Mouse (Mus musculus) heart, embryonic 12.5 days (tissue): ENCODE measurements at regions not wholly inside any gene's neighbourhood (a gene's known extent, or its start where the extent isn't known, plus 50 kb on each side); places are given as distances from the start of the nearest gene placed in this dataset.
A peak's percentile ranks its signal among the peaks of the same experiment; 100 is the strongest.
"Not testable (repeated sequence)": the region's sequence is repeated elsewhere in the genome, so short reads cannot be mapped to it uniquely, and the experiment has no call there.

Experiments
- ATAC-seq: fragments of 200-750 bp; cut with Nextera tagmentation; 2 replicates; pipeline ENCODE4 v1.8.0; 2017; ENCODE audit warnings: moderate TSS enrichment, moderate library complexity; ENCODE audit not compliant: insufficient number of reproducible peaks, low FRiP score
- H3K27ac ChIP-seq: fragments of 300-500 bp; sonication (generic); 2 replicates; pipeline ENCODE4 v1.5.1; 2016; ENCODE audit warnings: mild to moderate bottlenecking, moderate library complexity; ENCODE audit not compliant: poor library complexity, severe bottlenecking
- H3K27me3 ChIP-seq: fragments of 300-500 bp; sonication (generic); replicated peaks from 2 replicates; pipeline ENCODE4 v1.6.1; 2016; ENCODE audit warnings: mild to moderate bottlenecking, moderate library complexity
- H3K36me3 ChIP-seq: fragments of 300-500 bp; sonication (generic); 2 replicates; pipeline ENCODE4 v1.6.1; 2016; ENCODE audit warnings: mild to moderate bottlenecking, moderate library complexity
- H3K4me1 ChIP-seq: fragments of 300-500 bp; sonication (generic); replicated peaks from 2 replicates; pipeline ENCODE4 v1.6.1; 2016; ENCODE audit warnings: mild to moderate bottlenecking
- H3K4me2 ChIP-seq: fragments of 300-500 bp; sonication (generic); 2 replicates; pipeline ENCODE4 v1.6.1; 2016; ENCODE audit warnings: mild to moderate bottlenecking, moderate library complexity
- H3K4me3 ChIP-seq: fragments of 300-500 bp; sonication (generic); 2 replicates; pipeline ENCODE4 v1.5.1; 2016; ENCODE audit warnings: mild to moderate bottlenecking
- H3K9ac ChIP-seq: fragments of 300-500 bp; sonication (generic); 2 replicates; pipeline ENCODE4 v1.6.1; 2016; ENCODE audit warnings: mild to moderate bottlenecking, moderate library complexity
- H3K9me3 ChIP-seq: fragments of 300-500 bp; sonication (generic); replicated peaks from 2 replicates; pipeline ENCODE4 v1.6.1; 2016; ENCODE audit warnings: mild to moderate bottlenecking, moderate library complexity
- WGBS: fragments of 180-500 bp; shearing (Covaris S2); methylation state at CpG from one replicate; pipeline ENCODE4 v1.1.7; 2016; 5-methylcytosine and 5-hydroxymethylcytosine counted together

- H3K9me3 ChIP-seq, result 0 out of 2 replicates have a peak, but pooled peaks cover 3% of the 10 kb centered on the region
- peak overlapping the region; percentile 38 for H3K4me3 ChIP-seq
- 44% methylated on average over 17 of the region's 17 CpGs for WGBS
- ATAC-seq, result 0 out of 2 replicates have a peak, but pooled peaks have one; percentile 33
- peak overlapping the region; percentile 69 for H3K4me2 ChIP-seq
- no peaks in the 10 kb centered on the region for H3K27me3 ChIP-seq
- no peak overlapping the region for H3K27ac ChIP-seq
- H3K36me3 ChIP-seq, result no peaks in the 10 kb centered on the region
- H3K4me1 ChIP-seq, result no peaks in the 10 kb centered on the region
- peak overlapping the region; percentile 60 for H3K9ac ChIP-seq
Observed at GRCm38 (mm10) chr3:130819031-130819836, 89.0 kb upstream of the Rpl34 start.

- Histone ChIP-seq H3K36me3 (no peaks in the 10 kb centered on the region), H3K9me3 (0 out of 2 replicates have a peak, but pooled peaks cover 3% of the 10 kb centered on the region), H3K4me2 (peak overlapping the region; percentile 69), H3K27ac (no peak overlapping the region), H3K4me1 (no peaks in the 10 kb centered on the region), H3K27me3 (no peaks in the 10 kb centered on the region), H3K4me3 (peak overlapping the region; percentile 38), H3K9ac (peak overlapping the region; percentile 60)
- ATAC-seq, result 0 out of 2 replicates have a peak, but pooled peaks have one; percentile 11
- 6% methylated on average over 18 of the region's 18 CpGs for WGBS
Observed at GRCm38 (mm10) chr3:130818467-130819030, 88.4 kb upstream of the Rpl34 start.

GRCm38 (mm10) chr3:130809696-130810665 is 79.8 kb upstream of the Rpl34 start:
- no peaks in the 10 kb centered on the region for H3K27me3 ChIP-seq
- H3K27ac ChIP-seq, result no peak overlapping the region
- H3K9ac ChIP-seq, result no peak overlapping the region
- no peak overlapping the region for H3K4me3 ChIP-seq
- no peaks in the 10 kb centered on the region for H3K36me3 ChIP-seq
- no peaks in the 10 kb centered on the region for H3K4me1 ChIP-seq
- WGBS, result 73% methylated on average over 19 of the region's 19 CpGs
- 0 out of 2 replicates have a peak, but pooled peaks cover 6% of the 10 kb centered on the region for H3K9me3 ChIP-seq
- no peak overlapping the region for H3K4me2 ChIP-seq
- no peak for ATAC-seq

GRCm38 (mm10) chr3:130805345-130805744 is 75.1 kb upstream of the Rpl34 start:
- Histone ChIP-seq H3K9ac (no peak overlapping the region), H3K4me2 (no peak overlapping the region), H3K27ac (no peak overlapping the region), H3K9me3 (0 out of 2 replicates have a peak, but pooled peaks cover 6% of the 10 kb centered on the region), H3K36me3 (no peaks in the 10 kb centered on the region), H3K4me1 (peaks cover 10% of the 10 kb centered on the region), H3K4me3 (no peak overlapping the region), H3K27me3 (no peaks in the 10 kb centered on the region)
- ATAC-seq, result no peak
- 75% methylated on average over 3 of the region's 3 CpGs for WGBS

GRCm38 (mm10) chr3:130804327-130804662 is 74.1 kb upstream of the Rpl34 start:
- no peaks in the 10 kb centered on the region for H3K27me3 ChIP-seq
- peak overlapping the region; percentile 67 for H3K27ac ChIP-seq
- peaks cover 10% of the 10 kb centered on the region for H3K4me1 ChIP-seq
- H3K4me3 ChIP-seq, result no peak overlapping the region
- H3K4me2 ChIP-seq, result peak overlapping the region; percentile 25
- ATAC-seq, result no peak
- no peak overlapping the region for H3K9ac ChIP-seq
- WGBS, result 75% methylated on average over 6 of the region's 6 CpGs
- no peaks in the 10 kb centered on the region for H3K36me3 ChIP-seq
- H3K9me3 ChIP-seq, result 0 out of 2 replicates have a peak, but pooled peaks cover 6% of the 10 kb centered on the region

- Histone ChIP-seq H3K27ac (peak overlapping the region; percentile 67), H3K4me3 (no peak overlapping the region), H3K36me3 (no peaks in the 10 kb centered on the region), H3K9me3 (0 out of 2 replicates have a peak, but pooled peaks cover 6% of the 10 kb centered on the region), H3K4me1 (peaks cover 10% of the 10 kb centered on the region), H3K4me2 (peak overlapping the region; percentile 25), H3K27me3 (no peaks in the 10 kb centered on the region), H3K9ac (no peak overlapping the region)
- 29% methylated on average over 12 of the region's 12 CpGs for WGBS
- ATAC-seq, result peak; percentile 64
Observed at GRCm38 (mm10) chr3:130803591-130804326, 73.6 kb upstream of the Rpl34 start.

- Histone ChIP-seq H3K4me3 (no peak overlapping the region), H3K4me1 (peaks cover 15% of the 10 kb centered on the region), H3K27ac (no peak overlapping the region), H3K36me3 (no peaks in the 10 kb centered on the region), H3K27me3 (no peaks in the 10 kb centered on the region), H3K9ac (no peak overlapping the region), H3K9me3 (no peaks in the 10 kb centered on the region), H3K4me2 (no peak overlapping the region)
- ATAC-seq, result no peak
- 52% methylated on average over 2 of the region's 2 CpGs for WGBS
Observed at GRCm38 (mm10) chr3:130800016-130800415, 69.8 kb upstream of the Rpl34 start.

- not testable (repeated sequence) for H3K9me3 ChIP-seq, H3K36me3 ChIP-seq, H3K27ac ChIP-seq, ATAC-seq, H3K9ac ChIP-seq, H3K27me3 ChIP-seq, H3K4me3 ChIP-seq, H3K4me1 ChIP-seq, H3K4me2 ChIP-seq
- 94% methylated on average over 1 of the region's 1 CpGs for WGBS
Observed at GRCm38 (mm10) chr3:130797956-130798355, 67.8 kb upstream of the Rpl34 start.

GRCm38 (mm10) chr3:130796531-130796930 is 66.3 kb upstream of the Rpl34 start:
- no peaks in the 10 kb centered on the region for H3K36me3 ChIP-seq
- 0 out of 2 replicates have a peak overlapping the region, but pooled peaks have one; percentile 38 for H3K27ac ChIP-seq
- H3K4me2 ChIP-seq, result no peak overlapping the region
- no peak overlapping the region for H3K9ac ChIP-seq
- H3K9me3 ChIP-seq, result no peaks in the 10 kb centered on the region
- peaks cover 5% of the 10 kb centered on the region; the same call in 1 of the 2 replicates for H3K4me1 ChIP-seq
- no peaks in the 10 kb centered on the region for H3K27me3 ChIP-seq
- WGBS, result 49% methylated on average over 8 of the region's 8 CpGs
- H3K4me3 ChIP-seq, result no peak overlapping the region
- peak; percentile 42; the same call in 1 of the 2 replicates for ATAC-seq

GRCm38 (mm10) chr3:130795396-130795795 is 65.2 kb upstream of the Rpl34 start:
- H3K36me3 ChIP-seq, result no peaks in the 10 kb centered on the region
- no peak overlapping the region for H3K4me3 ChIP-seq
- no peak overlapping the region for H3K4me2 ChIP-seq
- peaks cover 5% of the 10 kb centered on the region; the same call in 1 of the 2 replicates for H3K4me1 ChIP-seq
- H3K27me3 ChIP-seq, result no peaks in the 10 kb centered on the region
- no peak overlapping the region for H3K27ac ChIP-seq
- H3K9me3 ChIP-seq, result no peaks in the 10 kb centered on the region
- no peak for ATAC-seq
- WGBS, result 76% methylated on average over 4 of the region's 4 CpGs
- H3K9ac ChIP-seq, result no peak overlapping the region
